Mouse (Mus musculus): ENCODE data around the gene Hist1h4h.

The Hist1h4h gene

GRCm38 (mm10) chr13:23576906-23577639 is 46.2 kb downstream of the Hist1h4h start:
- DNase-seq (ENCODE audit: low spot score) = no peak

GRCm38 (mm10) chr13:23577835-23578234 is 47.0 kb downstream of the Hist1h4h start:
- no peak for DNase-seq (ENCODE audit: low spot score)

Data from urinary bladder, postnatal 10 days (tissue).